Mouse (Mus musculus) cerebellum, adult 11 months (tissue): Measurements from ENCODE around the gene BC061237.
"Not testable (repeated sequence)": the region's sequence is repeated elsewhere in the genome, so short reads cannot be mapped to it uniquely, and the experiment has no call there.

Experiments used
- DNase-seq: peaks from one replicate; pipeline ENCODE4 v3.0.0; 2022

BC061237 gene

GRCm38 (mm10) chr14:44492163-44492562 lies at the start of gene BC061237:
BC061237 (plus strand) TSS chr14:44492463.
- DNase-seq = not testable (repeated sequence)

DNA sequence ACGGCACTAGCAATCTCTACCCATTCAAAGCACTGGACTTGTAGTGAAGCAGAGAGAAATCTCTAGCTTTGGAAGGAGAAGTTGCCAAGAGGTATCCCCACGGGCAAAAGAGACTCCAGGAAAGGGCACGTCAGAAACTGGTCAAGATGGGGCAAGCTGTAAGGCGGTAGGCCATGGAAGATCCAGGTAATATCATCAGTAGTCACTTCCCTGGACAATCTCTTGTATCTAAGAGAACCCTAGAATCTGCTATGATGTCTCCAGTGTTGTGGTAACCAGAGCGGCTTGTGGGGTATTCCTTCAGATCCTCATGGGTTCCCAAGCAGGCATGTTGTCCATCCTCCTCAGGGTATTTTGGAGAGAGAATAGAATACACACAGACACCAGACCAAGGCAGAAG lies 25.7 kb downstream of the BC061237 start, which contains the start of gene Gm17093:
Gene Gm17093 (plus strand): TSS at position 301 of the 400 bp plus-strand sequence.
- DNase-seq = not testable (repeated sequence)

DNA sequence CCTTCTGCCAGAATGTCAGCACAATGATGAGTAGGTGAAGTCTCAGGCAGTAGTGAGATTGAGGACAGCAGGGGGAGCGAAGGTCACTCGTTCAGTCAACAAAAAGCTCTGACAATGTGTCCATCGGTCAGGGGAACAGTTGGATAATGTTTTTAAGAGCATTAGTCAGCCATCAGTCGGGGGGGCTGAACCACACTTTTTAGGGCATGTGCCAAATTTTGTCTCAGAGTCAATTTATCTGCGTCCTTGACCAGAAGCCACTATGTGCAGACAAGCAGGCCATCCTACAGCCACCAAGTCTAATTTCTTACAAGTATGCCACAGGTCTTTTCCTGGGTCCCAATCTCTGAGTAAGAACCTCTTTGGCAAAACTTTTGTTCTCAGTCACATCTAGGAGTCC lies 55.7 kb downstream of the BC061237 start:
- not testable (repeated sequence) for DNase-seq
